Mouse (Mus musculus) c-Kit-positive CD71-positive TER-119-positive erythroid progenitor cells, embryonic 14.5 days (primary cell): ENCODE data around the gene Smtn.

Experiments used
- DNase-seq: peaks from one replicate; pipeline ENCODE4 v3.0.0-alpha.2; 2013; ENCODE audit warnings: low spot score

Gene Smtn

GRCm38 (mm10) chr11:3540451-3541085, at the start of gene Smtn:
TSS of gene Smtn (minus strand) at chr11:3540612.
- DNase-seq, result no peak

- no peak for DNase-seq
Observed at GRCm38 (mm10) chr11:3588036-3588672, 47.7 kb upstream of the Smtn start.

- no peak for DNase-seq
Observed at GRCm38 (mm10) chr11:3587350-3587749, 46.9 kb upstream of the Smtn start.

- no peak for DNase-seq
Observed at GRCm38 (mm10) chr11:3585983-3586618, 45.7 kb upstream of the Smtn start.

- DNase-seq, result no peak
Observed at GRCm38 (mm10) chr11:3583127-3583526, 42.7 kb upstream of the Smtn start.

- no peak for DNase-seq
Observed at GRCm38 (mm10) chr11:3581908-3582307, 41.5 kb upstream of the Smtn start.

GRCm38 (mm10) chr11:3580306-3581084, 40.1 kb upstream of the Smtn start:
- DNase-seq, result no peak

- DNase-seq, result no peak
Observed at GRCm38 (mm10) chr11:3578050-3578725, 37.8 kb upstream of the Smtn start.

GRCm38 (mm10) chr11:3575238-3575637, 34.8 kb upstream of the Smtn start:
- DNase-seq, result no peak

- DNase-seq, result no peak
Observed at GRCm38 (mm10) chr11:3573092-3573491, 32.7 kb upstream of the Smtn start.

GRCm38 (mm10) chr11:3572181-3572580, 31.8 kb upstream of the Smtn start:
- DNase-seq, result no peak

- no peak for DNase-seq
Observed at GRCm38 (mm10) chr11:3570321-3570720, 29.9 kb upstream of the Smtn start.

GRCm38 (mm10) chr11:3567896-3568295, 27.5 kb upstream of the Smtn start:
- no peak for DNase-seq

GRCm38 (mm10) chr11:3566018-3566417, 25.6 kb upstream of the Smtn start:
- no peak for DNase-seq

GRCm38 (mm10) chr11:3564451-3564850, 24.0 kb upstream of the Smtn start:
- no peak for DNase-seq

- no peak for DNase-seq
Observed at GRCm38 (mm10) chr11:3563853-3564252, 23.4 kb upstream of the Smtn start.

- DNase-seq, result no peak
Observed at GRCm38 (mm10) chr11:3560202-3560601, 19.8 kb upstream of the Smtn start.

GRCm38 (mm10) chr11:3557852-3558251, 17.4 kb upstream of the Smtn start:
- no peak for DNase-seq

- DNase-seq, result no peak
Observed at GRCm38 (mm10) chr11:3554976-3555375, 14.6 kb upstream of the Smtn start.

GRCm38 (mm10) chr11:3549791-3550190, 9.4 kb upstream of the Smtn start:
- DNase-seq, result no peak

GRCm38 (mm10) chr11:3548564-3549295, 8.3 kb upstream of the Smtn start:
- DNase-seq, result no peak
